Mouse (Mus musculus): ENCODE results near the gene Emilin1.

DNA sequence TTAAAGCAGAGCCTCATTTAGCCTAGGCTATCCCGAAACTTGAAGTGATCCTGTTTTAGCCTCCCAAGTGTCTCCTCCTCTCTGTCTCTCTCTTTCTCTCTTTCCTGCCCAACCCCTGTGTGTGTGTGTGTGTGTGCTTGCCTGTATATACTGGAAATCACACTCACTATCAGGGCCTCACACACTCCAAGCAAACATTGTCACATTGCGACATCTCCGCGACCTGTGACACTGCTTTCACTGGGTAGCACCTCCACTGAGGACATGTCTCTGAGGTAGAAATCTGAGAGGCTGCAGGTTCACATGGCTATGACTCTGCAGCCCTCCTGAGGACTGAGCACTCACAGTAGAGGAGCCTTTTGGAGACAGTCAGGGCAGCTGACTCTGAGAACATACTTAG lies 53.0 kb downstream of the Emilin1 start:
- no peak for TF ChIP-seq CTCF (IDR thresholded peaks at IDR 0.05; ENCODE audit: insufficient read depth, low read depth, low read length)
- no peak for TF ChIP-seq POLR2A (IDR thresholded peaks at IDR 0.05; ENCODE audit: insufficient read depth, low read depth, low read length)
